Mouse (Mus musculus) hindbrain, embryonic 11.5 days (tissue): ENCODE data around the gene Pum1. TPM values are rescaled to one million over a fixed set of nuclear protein-coding genes. Genes with fewer than 3 reads are reported as not detected.

ENCODE experiments used
- ATAC-seq: fragments of 200-750 bp; cut with Nextera tagmentation; 2 replicates; pipeline ENCODE4 v1.8.0; 2017; ENCODE audit warnings: mild to moderate bottlenecking, moderate TSS enrichment, moderate library complexity; ENCODE audit not compliant: low FRiP score
- DNase-seq: peaks from one replicate; pipeline ENCODE4 v3.0.0-alpha.2; 2015; ENCODE audit warnings: low spot score
- H3K27ac ChIP-seq: fragments of 300-500 bp; sonication (generic); 2 replicates; pipeline ENCODE4 v1.5.1; 2014; ENCODE audit warnings: mild to moderate bottlenecking, low read depth, low read length
- H3K27me3 ChIP-seq: fragments of 300-500 bp; sonication (generic); 2 replicates; pipeline ENCODE4 v1.6.1; 2014; ENCODE audit warnings: mild to moderate bottlenecking, low read length, moderate library complexity, mixed read lengths; ENCODE audit not compliant: control insufficient read depth, insufficient read depth
- H3K36me3 ChIP-seq: fragments of 300-500 bp; sonication (generic); 2 replicates; pipeline ENCODE4 v1.6.1; 2014; ENCODE audit warnings: mild to moderate bottlenecking, low read length, moderate library complexity, mixed read lengths; ENCODE audit not compliant: control insufficient read depth, insufficient read depth
- H3K4me1 ChIP-seq: fragments of 300-500 bp; sonication (generic); replicated peaks from 2 replicates; pipeline ENCODE4 v1.6.1; 2014; ENCODE audit warnings: low read length, mixed read lengths; ENCODE audit not compliant: control insufficient read depth, insufficient read depth
- H3K4me2 ChIP-seq: fragments of 300-500 bp; sonication (generic); replicated peaks from 2 replicates; pipeline ENCODE4 v1.6.1; 2014; ENCODE audit warnings: mild to moderate bottlenecking, low read depth, low read length
- H3K4me3 ChIP-seq: fragments of 300-500 bp; sonication (generic); 2 replicates; pipeline ENCODE4 v1.5.1; 2014; ENCODE audit warnings: low read depth, low read length
- H3K9ac ChIP-seq: fragments of 300-500 bp; sonication (generic); 2 replicates; pipeline ENCODE4 v1.6.1; 2014; ENCODE audit warnings: low read depth, low read length
- H3K9me3 ChIP-seq: fragments of 300-500 bp; sonication (generic); 2 replicates; pipeline ENCODE4 v1.6.1; 2016; ENCODE audit warnings: low read length; ENCODE audit not compliant: control insufficient read depth
- WGBS: fragments of 180-500 bp; shearing (Covaris S2); extraction: QIAGEN DNeasy Blood & Tissue Kit; methylation state at CpG from one replicate; pipeline ENCODE4 v1.1.7; 2014; 5-methylcytosine and 5-hydroxymethylcytosine counted together
- polyA plus RNA-seq: library from polyadenylated mRNA; unstranded; fragments of >200 nt; fragmentation: Nextera tagmentation; extraction: Ambion mirVana; gene quantifications from 2 replicates; pipeline ENCODE4 v1.2.1, GENCODE M21; 2014

Pum1 gene
- polyA plus RNA-seq, 1 experiment from 2014 or later = 117 TPM

- Histone ChIP-seq H3K36me3 (no peaks in the 10 kb centered on the region), H3K4me2 (no peak overlapping the region), H3K4me1 (peaks cover 3% of the 10 kb centered on the region; the same call in 1 of the 2 replicates), H3K9ac (no peak overlapping the region), H3K27me3 (no peaks in the 10 kb centered on the region), H3K4me3 (no peak overlapping the region), H3K9me3 (no peaks in the 10 kb centered on the region), H3K27ac (no peak overlapping the region)
- DNase-seq (peak; percentile 24), ATAC-seq (no peak)
- WGBS = 59% methylated on average over 3 of the region's 3 CpGs
These were observed 63.0 kb downstream of the Pum1 start for GRCm38 (mm10) chr4:130726118-130726517.

GRCm38 (mm10) chr4:130735957-130736356 lies 72.8 kb downstream of the Pum1 start:
- Histone ChIP-seq H3K27ac (no peak overlapping the region), H3K36me3 (no peaks in the 10 kb centered on the region), H3K4me2 (no peak overlapping the region), H3K9me3 (no peaks in the 10 kb centered on the region), H3K4me1 (no peaks in the 10 kb centered on the region), H3K9ac (no peak overlapping the region), H3K4me3 (no peak overlapping the region), H3K27me3 (no peaks in the 10 kb centered on the region)
- DNase-seq (no peak), ATAC-seq (no peak)
- WGBS = 85% methylated on average over 4 of the region's 4 CpGs

- Histone ChIP-seq H3K9ac (no peak overlapping the region), H3K4me3 (no peak overlapping the region), H3K4me2 (no peak overlapping the region), H3K27me3 (no peaks in the 10 kb centered on the region), H3K36me3 (no peaks in the 10 kb centered on the region), H3K9me3 (no peaks in the 10 kb centered on the region), H3K27ac (no peak overlapping the region), H3K4me1 (no peaks in the 10 kb centered on the region)
- 74% methylated on average over 2 of the region's 2 CpGs for whole genome bisulfite sequencing
- DNase-seq (peak; percentile 66), ATAC-seq (no peak)
These were observed 75.4 kb downstream of the Pum1 start for GRCm38 (mm10) chr4:130738527-130738926.

- no peaks in the 10 kb centered on the region for H3K4me1 ChIP-seq
- DNase-seq (no peak), ATAC-seq (no peak)
- WGBS = 93% methylated on average over 4 of the region's 4 CpGs
- H3K4me3 ChIP-seq = no peak overlapping the region
- H3K27me3 ChIP-seq = no peaks in the 10 kb centered on the region
- no peak overlapping the region for H3K4me2 ChIP-seq
- H3K36me3 ChIP-seq = peaks cover 13% of the 10 kb centered on the region
- no peak overlapping the region for H3K9ac ChIP-seq
- H3K27ac ChIP-seq = no peak overlapping the region
- H3K9me3 ChIP-seq = no peaks in the 10 kb centered on the region
These were observed 80.9 kb downstream of the Pum1 start for GRCm38 (mm10) chr4:130744058-130744457.

- H3K4me1 ChIP-seq = no peaks in the 10 kb centered on the region
- H3K27me3 ChIP-seq = no peaks in the 10 kb centered on the region
- H3K9me3 ChIP-seq = no peaks in the 10 kb centered on the region
- H3K27ac ChIP-seq = no peak overlapping the region
- no peak overlapping the region for H3K4me3 ChIP-seq
- 79% methylated on average over 5 of the region's 5 CpGs for WGBS
- H3K36me3 ChIP-seq = peaks cover 16% of the 10 kb centered on the region
- DNase-seq (no peak), ATAC-seq (no peak)
- no peak overlapping the region for H3K9ac ChIP-seq
- no peak overlapping the region for H3K4me2 ChIP-seq
These were observed 82.6 kb downstream of the Pum1 start for GRCm38 (mm10) chr4:130745561-130746306.

GRCm38 (mm10) chr4:130749566-130749965 lies 86.4 kb downstream of the Pum1 start:
- Histone ChIP-seq H3K36me3 (peaks cover 26% of the 10 kb centered on the region), H3K9ac (no peak overlapping the region), H3K27me3 (no peaks in the 10 kb centered on the region), H3K4me3 (no peak overlapping the region), H3K4me2 (no peak overlapping the region), H3K27ac (no peak overlapping the region), H3K4me1 (no peaks in the 10 kb centered on the region), H3K9me3 (no peaks in the 10 kb centered on the region)
- WGBS = 73% methylated on average over 7 of the region's 7 CpGs
- ATAC-seq (no peak), DNase-seq (no peak)

GRCm38 (mm10) chr4:130751966-130752365 lies 88.8 kb downstream of the Pum1 start:
- no peak for ATAC-seq
- H3K4me2 ChIP-seq = no peak overlapping the region
- H3K4me1 ChIP-seq = no peaks in the 10 kb centered on the region
- H3K9ac ChIP-seq = no peak overlapping the region
- peaks cover 27% of the 10 kb centered on the region for H3K36me3 ChIP-seq
- H3K9me3 ChIP-seq = no peaks in the 10 kb centered on the region
- no peak overlapping the region for H3K4me3 ChIP-seq
- no peaks in the 10 kb centered on the region for H3K27me3 ChIP-seq
- DNase-seq = no peak
- no peak overlapping the region for H3K27ac ChIP-seq
- WGBS = 95% methylated on average over 2 of the region's 2 CpGs

GRCm38 (mm10) chr4:130752591-130752990 lies 89.5 kb downstream of the Pum1 start:
- Histone ChIP-seq H3K36me3 (peaks cover 22% of the 10 kb centered on the region; the same call in 1 of the 2 replicates), H3K4me2 (no peak overlapping the region), H3K4me3 (no peak overlapping the region), H3K4me1 (no peaks in the 10 kb centered on the region), H3K9ac (no peak overlapping the region), H3K27ac (no peak overlapping the region), H3K27me3 (no peaks in the 10 kb centered on the region), H3K9me3 (no peaks in the 10 kb centered on the region)
- 79% methylated on average over 7 of the region's 7 CpGs for WGBS
- ATAC-seq (no peak), DNase-seq (no peak)

- WGBS = 80% methylated on average over 5 of the region's 5 CpGs
- Histone ChIP-seq H3K4me2 (no peak overlapping the region), H3K27me3 (no peaks in the 10 kb centered on the region), H3K4me3 (no peak overlapping the region), H3K27ac (no peak overlapping the region), H3K9ac (no peak overlapping the region), H3K9me3 (no peaks in the 10 kb centered on the region), H3K36me3 (peaks cover 16% of the 10 kb centered on the region; the same call in 1 of the 2 replicates), H3K4me1 (no peaks in the 10 kb centered on the region)
- no peak for ATAC-seq
- DNase-seq = no peak
These were observed 90.6 kb downstream of the Pum1 start for GRCm38 (mm10) chr4:130753755-130754154.
